ENCODE assay signal across 8 mouse cellular contexts in the genomic region with DNA sequence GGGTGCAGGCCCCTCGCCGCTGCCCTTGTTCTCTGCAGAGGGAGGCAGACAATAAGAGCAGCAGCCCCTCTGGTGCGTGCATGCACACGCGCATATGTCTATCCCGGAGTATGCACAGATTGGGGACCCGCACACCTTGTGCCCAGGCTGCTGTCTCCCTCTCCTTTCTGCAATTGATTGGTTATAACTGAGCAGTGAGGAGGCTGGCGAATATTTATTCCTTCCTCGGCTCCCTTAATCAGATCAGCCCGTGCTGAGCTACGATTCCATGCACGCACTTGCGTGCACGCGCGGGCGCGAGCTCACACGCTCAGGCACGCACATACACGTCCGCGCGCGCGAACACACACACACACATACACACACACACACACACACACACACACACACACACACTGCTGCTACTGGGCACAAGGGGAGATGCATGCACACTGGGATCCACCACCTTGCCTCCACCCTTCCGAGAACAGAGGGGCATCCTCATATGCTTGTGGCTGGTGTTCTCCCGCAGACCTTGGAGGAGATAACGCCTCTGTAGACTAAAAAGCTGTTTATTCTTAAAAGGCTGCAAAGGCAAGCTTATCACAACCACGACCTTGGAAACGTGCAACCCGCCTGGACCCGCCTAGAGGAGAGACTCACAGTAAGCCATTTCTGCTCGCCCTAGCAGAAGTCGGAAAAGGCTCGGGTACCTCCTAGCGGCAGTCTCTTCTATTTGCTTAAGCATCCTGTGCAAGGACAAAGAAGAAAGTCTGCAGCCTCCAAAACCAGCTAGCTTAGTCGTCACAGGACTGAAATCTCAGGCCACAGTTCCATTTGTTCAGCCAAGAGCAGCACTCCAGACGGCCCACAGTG. TPM values are rescaled to one million over a fixed set of nuclear protein-coding genes. Genes with fewer than 3 reads are reported as not detected.
A peak's percentile ranks its signal among the peaks of the same experiment; 100 is the strongest.
DNase-seq lines count a peak whose midpoint lies in the region; ATAC-seq and TF ChIP-seq lines count a peak whose summit lies in the region.

No protein-coding gene starts in this region.

- H3K9me3 ChIP-seq in embryonic facial prominence, embryonic 14.5 days (ENCODE audit: control insufficient read depth, low read length) = no peaks in the 10 kb centered on the region
- H3K9me3 ChIP-seq in liver, embryonic 14.5 days (ENCODE audit: control insufficient read depth, low read length) = no peaks in the 10 kb centered on the region
- no peaks in the 10 kb centered on the region for H3K9me3 ChIP-seq in neural tube, embryonic 12.5 days

- no peak overlapping the region for H3K27ac ChIP-seq in bone marrow, adult 2 months (ENCODE audit: control insufficient read depth, insufficient read depth, low read depth, low read length, poor library complexity)
- peak overlapping the region; percentile 54 for H3K27ac ChIP-seq in embryonic facial prominence, embryonic 14.5 days (replicated peaks; ENCODE audit: low read depth, low read length)
- H3K27ac ChIP-seq in liver, embryonic 14.5 days = no peak overlapping the region
- peak overlapping the region; percentile 93 for H3K27ac ChIP-seq in neural tube, embryonic 12.5 days
- no peak overlapping the region for H3K27ac ChIP-seq in testis, adult 2 months (ENCODE audit: control insufficient read depth, insufficient read depth, low read depth, low read length)

- intact Hi-C loops in heart, postnatal 14 days (cut with DNase I) = loop anchor here (2.0 to 10.0 kb wide), 3 partner anchors 90 to 186 kb away; no protein-coding TSS in a partner anchor

- under 1% methylated on average over 39 of the region's 39 CpGs for WGBS in bone marrow, adult 2 months
- under 1% methylated on average over 35 of the region's 39 CpGs for WGBS in embryonic facial prominence, embryonic 14.5 days
- WGBS in liver, embryonic 14.5 days (ENCODE audit: insufficient replicate concordance) = under 1% methylated on average over 39 of the region's 39 CpGs
- WGBS in neural tube, embryonic 12.5 days = 0% methylated on average over 39 of the region's 39 CpGs

- H3K36me3 ChIP-seq in embryonic facial prominence, embryonic 14.5 days (ENCODE audit: control insufficient read depth, insufficient read depth, low read length) = no peaks in the 10 kb centered on the region
- H3K36me3 ChIP-seq in liver, embryonic 14.5 days (replicated peaks; ENCODE audit: control insufficient read depth, insufficient read depth, low read depth) = no peaks in the 10 kb centered on the region
- H3K36me3 ChIP-seq in neural tube, embryonic 12.5 days = peaks cover 6% of the 10 kb centered on the region; the same call in 1 of the 2 replicates
- no peaks in the 10 kb centered on the region for H3K36me3 ChIP-seq in testis, adult 2 months (ENCODE audit: control insufficient read depth, insufficient read depth, low read length)

- H3K27me3 ChIP-seq in embryonic facial prominence, embryonic 14.5 days (replicated peaks; ENCODE audit: control insufficient read depth, insufficient read depth, low read length) = peaks cover 11% of the 10 kb centered on the region; the same call in 1 of the 2 replicates
- peaks cover 28% of the 10 kb centered on the region for H3K27me3 ChIP-seq in liver, embryonic 14.5 days (ENCODE audit: control insufficient read depth, insufficient read depth, low read length)
- H3K27me3 ChIP-seq in neural tube, embryonic 12.5 days (replicated peaks) = no peaks in the 10 kb centered on the region
- H3K27me3 ChIP-seq in testis, adult 2 months (ENCODE audit: control insufficient read depth, insufficient read depth, low read length) = no peaks in the 10 kb centered on the region

- peak; percentile 52 for TF ChIP-seq CTCF in bone marrow, adult 2 months (IDR thresholded peaks at IDR 0.05; ENCODE audit: control insufficient read depth, insufficient read depth, low read length)
- TF ChIP-seq CTCF in liver, embryonic 14.5 days (IDR thresholded peaks at IDR 0.05; ENCODE audit: low read depth) = peak; percentile 57
- no peak for TF ChIP-seq CTCF in testis, adult 2 months (IDR thresholded peaks at IDR 0.05; ENCODE audit: control insufficient read depth, insufficient read depth, insufficient replicate concordance, low read depth, low read length)

- peaks cover 1% of the 10 kb centered on the region; the same call in 1 of the 2 replicates for H3K4me1 ChIP-seq in bone marrow, adult 2 months (ENCODE audit: control insufficient read depth, insufficient read depth, low read length)
- H3K4me1 ChIP-seq in embryonic facial prominence, embryonic 14.5 days (ENCODE audit: control insufficient read depth, insufficient read depth, low read length) = no peaks in the 10 kb centered on the region
- H3K4me1 ChIP-seq in liver, embryonic 14.5 days (replicated peaks; ENCODE audit: control insufficient read depth in 2 of 2, insufficient read depth in 2 of 2, low read length in 1 of 2) = 0 out of 4 replicates have a peak, but pooled peaks cover 0 to 2% of the 10 kb centered on the region in 2 experiments
- peaks cover 22% of the 10 kb centered on the region for H3K4me1 ChIP-seq in neural tube, embryonic 12.5 days
- H3K4me1 ChIP-seq in testis, adult 2 months (ENCODE audit: control insufficient read depth, insufficient read depth, low read length) = peaks cover 9% of the 10 kb centered on the region

- peak overlapping the region; percentile 67 for H3K9ac ChIP-seq in embryonic facial prominence, embryonic 14.5 days (ENCODE audit: low read depth, low read length)
- no peak overlapping the region for H3K9ac ChIP-seq in liver, embryonic 14.5 days (replicated peaks)
- peak overlapping the region; percentile 89 for H3K9ac ChIP-seq in neural tube, embryonic 12.5 days

- H3K4me3 ChIP-seq in bone marrow, adult 2 months (replicated peaks; ENCODE audit: control insufficient read depth, low read depth, low read length) = peak overlapping the region; percentile 55
- peak overlapping the region; percentile 60 for H3K4me3 ChIP-seq in embryonic facial prominence, embryonic 14.5 days (ENCODE audit: low read depth, low read length)
- peak overlapping the region; percentile 37 to 53 for H3K4me3 ChIP-seq in liver, embryonic 14.5 days (ENCODE audit: insufficient read depth in 1 of 2, low read depth in 2 of 2, low read length in 2 of 2)
- H3K4me3 ChIP-seq in neural tube, embryonic 12.5 days = peak overlapping the region; percentile 76
- peak overlapping the region; percentile 32 for H3K4me3 ChIP-seq in testis, adult 2 months (ENCODE audit: control insufficient read depth, low read depth, low read length)

- no peak for TF ChIP-seq POLR2A in bone marrow, adult 2 months (IDR thresholded peaks at IDR 0.05; ENCODE audit: borderline replicate concordance, control insufficient read depth, low read depth, low read length)
- TF ChIP-seq POLR2A in testis, adult 2 months (IDR thresholded peaks at IDR 0.05; ENCODE audit: control insufficient read depth, low read depth, low read length) = peak; percentile 19; the same call in 1 of the 2 replicates

- H3K4me2 ChIP-seq in embryonic facial prominence, embryonic 14.5 days (ENCODE audit: low read depth, low read length) = peak overlapping the region; percentile 97
- peak overlapping the region; percentile 63 for H3K4me2 ChIP-seq in liver, embryonic 14.5 days (ENCODE audit: low read depth)
- H3K4me2 ChIP-seq in neural tube, embryonic 12.5 days (replicated peaks) = peak overlapping the region; percentile 86

- peak; percentile 93 for ATAC-seq in embryonic facial prominence, embryonic 14.5 days (ENCODE audit: low read depth)
- peak; percentile 81 for ATAC-seq in liver, embryonic 14.5 days (ENCODE audit: insufficient read depth)
- ATAC-seq in neural tube, embryonic 12.5 days (ENCODE audit: low FRiP score, low read depth) = peak; percentile 86

- DNase-seq in B cell, adult 2 months = peak; percentile 16 to 17
- peak; percentile 93 for DNase-seq in embryonic facial prominence, embryonic 14.5 days (ENCODE audit: low spot score)
- DNase-seq in heart, postnatal 14 days = peak; percentile 41 to 64
- DNase-seq in kidney, postnatal 4 days = peak; percentile 83 to 89
- peak; percentile 9 to 37 (median 13) for DNase-seq in liver, embryonic 14.5 days (ENCODE audit: low read depth in 3 of 3, low spot score in 3 of 3)

- TF ChIP-seq EP300 in liver, embryonic 14.5 days (IDR thresholded peaks at IDR 0.05; ENCODE audit: low read depth) = no peak

RNA-seq across cellular contexts. Expression of a gene that starts 0.5 kb away (rescaled TPM):
- polyA plus RNA-seq in bone marrow, adult 2 months (2011; ENCODE audit: insufficient read depth, insufficient read length, low replicate concordance, missing spikeins) = 0.11 and 0.47 TPM in 2 replicates
- 1.1 and 1.8 TPM in 2 replicates for polyA plus RNA-seq in embryonic facial prominence, embryonic 14.5 days (2014; fragmentation: Nextera tagmentation; extraction: Ambion mirVana)
- total RNA-seq in heart, postnatal 14 days (2021) = 1 to 10 TPM in 1 of 2 experiments, under 1 TPM in 1; 0.38 to 1.7 TPM
- polyA plus RNA-seq in liver, embryonic 14.5 days (2012; rRNA removed) = 0.06 and 0.07 TPM in 2 replicates
- polyA plus RNA-seq in liver, embryonic 14.5 days (2014; fragmentation: Nextera tagmentation; extraction: Ambion mirVana) = 0.03 and 0.16 TPM in 2 replicates
- 11.6 and 12.8 TPM in 2 replicates for polyA plus RNA-seq in neural tube, embryonic 12.5 days (2016; fragmentation: Nextera tagmentation; extraction: Ambion mirVana)
- polyA plus RNA-seq in testis, adult 2 months (2012; rRNA removed) = 1.9 and 2.5 TPM in 2 replicates

Comparison
In these comparisons a context has a peak if more than half of its experiments do, and no peak if none do; other contexts are left out.
1. DNase-seq: peak in every context shown above with its lines; median percentile 93 in embryonic facial prominence, embryonic 14.5 days; 86 in kidney, postnatal 4 days; 52 in heart, postnatal 14 days; 16 in B cell, adult 2 months; 13 in liver, embryonic 14.5 days.
2. H3K27ac ChIP-seq: peak in embryonic facial prominence, embryonic 14.5 days (single experiment) and neural tube, embryonic 12.5 days (single experiment); none in bone marrow, adult 2 months (single experiment), liver, embryonic 14.5 days (single experiment) and testis, adult 2 months (single experiment).
3. Peak in every context shown above with its lines, with median percentiles within 50 percentile points of each other: H3K4me3 ChIP-seq, ATAC-seq and H3K4me2 ChIP-seq.